Mouse (Mus musculus): ENCODE results near the gene Nxn. TPM values are rescaled to one million over a fixed set of nuclear protein-coding genes. Genes with fewer than 3 reads are reported as not detected.

Nxn gene
- polyA plus RNA-seq, 1 experiment from 2014 or later = 74.8 TPM

DNA sequence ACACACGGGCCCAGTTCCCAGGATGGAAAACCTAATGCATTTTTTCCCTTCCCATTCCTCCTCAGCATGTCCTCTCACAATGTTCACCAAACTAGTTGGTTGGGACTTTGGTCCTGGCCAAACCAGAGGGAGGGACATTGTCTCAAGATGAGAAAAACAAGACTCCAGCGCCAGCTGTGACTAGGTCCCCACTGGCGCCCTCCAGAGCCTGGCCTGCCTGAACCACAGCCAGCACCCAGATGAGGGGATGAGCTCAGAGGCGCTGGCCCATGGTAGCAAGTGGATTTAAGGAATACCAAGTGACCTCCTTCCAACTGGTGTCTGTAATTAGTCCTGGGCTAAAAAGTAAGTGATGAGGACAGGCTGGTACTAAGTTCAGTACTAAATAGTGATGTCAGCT, 22.0 kb upstream of the Nxn start:
- H3K9me3 ChIP-seq (replicated peaks) = no peaks in the 10 kb centered on the region
- H3K36me3 ChIP-seq = peaks cover 84% of the 10 kb centered on the region
- H3K9ac ChIP-seq = no peak overlapping the region
- peaks cover 7% of the 10 kb centered on the region; the same call in 1 of the 2 replicates for H3K4me1 ChIP-seq
- WGBS = 64% methylated on average over 4 of the region's 4 CpGs
- H3K4me2 ChIP-seq (replicated peaks) = no peak overlapping the region
- peak overlapping the region; percentile 35; the same call in 1 of the 2 replicates for H3K27ac ChIP-seq (replicated peaks)
- H3K27me3 ChIP-seq = no peaks in the 10 kb centered on the region
- H3K4me3 ChIP-seq (replicated peaks) = no peak overlapping the region
- no peak for ATAC-seq (ENCODE audit: insufficient number of reproducible peaks, low FRiP score, low TSS enrichment, low read depth)

DNA sequence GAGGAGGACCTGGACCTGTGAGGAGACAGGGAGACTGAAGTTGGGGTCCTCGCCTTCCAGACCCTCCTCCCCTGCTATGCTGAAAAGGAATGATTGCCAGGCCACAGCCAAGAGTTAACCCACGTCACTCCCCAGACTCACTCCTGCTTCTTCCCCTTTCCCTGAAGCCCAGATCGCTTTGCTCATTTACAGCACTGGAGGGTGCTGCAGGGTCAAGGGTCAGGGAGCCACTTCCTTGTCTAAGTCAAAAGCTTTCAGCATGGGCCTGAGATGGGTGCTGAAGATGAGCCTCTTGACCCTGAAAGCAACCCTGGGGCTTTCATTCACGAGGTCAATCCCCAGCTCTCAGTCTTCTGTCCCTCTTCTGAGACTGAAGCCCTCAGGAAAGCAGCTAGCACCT, 20.2 kb upstream of the Nxn start:
- Histone ChIP-seq H3K27ac (replicated peaks) (no peak overlapping the region), H3K9me3 (replicated peaks) (no peaks in the 10 kb centered on the region), H3K4me2 (replicated peaks) (no peak overlapping the region), H3K4me1 (peaks cover 7% of the 10 kb centered on the region; the same call in 1 of the 2 replicates), H3K27me3 (no peaks in the 10 kb centered on the region), H3K36me3 (peaks cover 90% of the 10 kb centered on the region), H3K9ac (no peak overlapping the region), H3K4me3 (replicated peaks) (no peak overlapping the region)
- 56% methylated on average over 4 of the region's 4 CpGs for WGBS
- ATAC-seq (ENCODE audit: insufficient number of reproducible peaks, low FRiP score, low TSS enrichment, low read depth) = no peak

DNA sequence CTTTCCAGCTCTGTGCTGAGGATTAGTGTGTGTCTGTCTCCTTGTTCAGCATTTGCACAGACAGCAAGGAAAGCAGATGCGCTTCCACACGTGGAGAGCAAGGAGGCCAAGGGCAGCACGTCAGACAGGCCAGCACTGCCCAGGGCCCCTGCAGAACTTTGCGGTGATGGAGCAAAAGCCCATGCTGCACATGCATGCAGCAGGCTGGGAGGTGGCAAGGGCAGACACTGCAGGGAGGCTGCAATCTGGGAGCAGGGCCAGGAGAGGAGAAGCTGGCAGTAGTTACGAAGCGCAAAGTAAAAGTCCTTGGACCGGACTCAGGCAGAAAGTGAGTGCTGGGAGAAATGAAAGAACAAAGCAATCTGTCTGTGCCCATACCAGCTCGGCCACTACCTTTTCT, 19.5 kb upstream of the Nxn start:
- Histone ChIP-seq H3K4me3 (replicated peaks) (no peak overlapping the region), H3K4me2 (replicated peaks) (no peak overlapping the region), H3K27me3 (no peaks in the 10 kb centered on the region), H3K9me3 (replicated peaks) (no peaks in the 10 kb centered on the region), H3K36me3 (peaks cover 86% of the 10 kb centered on the region), H3K27ac (replicated peaks) (0 out of 2 replicates have a peak overlapping the region, but pooled peaks have one; percentile 12), H3K9ac (no peak overlapping the region), H3K4me1 (peaks cover 7% of the 10 kb centered on the region; the same call in 1 of the 2 replicates)
- 74% methylated on average over 8 of the region's 8 CpGs for WGBS
- no peak for ATAC-seq (ENCODE audit: insufficient number of reproducible peaks, low FRiP score, low TSS enrichment, low read depth)

DNA sequence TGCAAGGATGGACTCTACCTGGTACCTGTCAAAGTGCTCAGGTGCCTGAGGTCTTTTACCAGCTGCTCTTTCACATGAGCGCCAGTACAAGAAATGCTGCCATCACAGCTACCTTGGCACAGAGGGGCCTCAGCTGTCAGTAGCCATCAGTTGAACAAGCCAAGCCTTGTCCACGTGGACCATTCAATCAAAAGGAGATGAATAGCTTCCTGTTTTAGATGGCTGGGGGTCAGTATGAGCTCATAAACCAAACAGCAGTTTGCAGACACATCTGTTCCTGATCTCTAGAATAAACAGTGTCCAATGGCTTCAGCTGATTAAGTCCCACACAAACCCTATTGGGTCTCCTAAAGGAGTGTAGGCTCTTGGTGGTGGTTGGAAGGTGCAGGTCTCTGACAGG, 17.0 kb upstream of the Nxn start:
- no peak overlapping the region for H3K4me3 ChIP-seq (replicated peaks)
- no peak overlapping the region for H3K27ac ChIP-seq (replicated peaks)
- H3K4me2 ChIP-seq (replicated peaks) = no peak overlapping the region
- H3K27me3 ChIP-seq = no peaks in the 10 kb centered on the region
- peaks cover 75% of the 10 kb centered on the region for H3K36me3 ChIP-seq
- no peaks in the 10 kb centered on the region for H3K9me3 ChIP-seq (replicated peaks)
- WGBS = 34% methylated on average over 2 of the region's 2 CpGs
- no peak overlapping the region for H3K9ac ChIP-seq
- 0 out of 2 replicates have a peak, but pooled peaks have one; percentile 19 for ATAC-seq (ENCODE audit: insufficient number of reproducible peaks, low FRiP score, low TSS enrichment, low read depth)
- H3K4me1 ChIP-seq = peaks cover 7% of the 10 kb centered on the region; the same call in 1 of the 2 replicates

DNA sequence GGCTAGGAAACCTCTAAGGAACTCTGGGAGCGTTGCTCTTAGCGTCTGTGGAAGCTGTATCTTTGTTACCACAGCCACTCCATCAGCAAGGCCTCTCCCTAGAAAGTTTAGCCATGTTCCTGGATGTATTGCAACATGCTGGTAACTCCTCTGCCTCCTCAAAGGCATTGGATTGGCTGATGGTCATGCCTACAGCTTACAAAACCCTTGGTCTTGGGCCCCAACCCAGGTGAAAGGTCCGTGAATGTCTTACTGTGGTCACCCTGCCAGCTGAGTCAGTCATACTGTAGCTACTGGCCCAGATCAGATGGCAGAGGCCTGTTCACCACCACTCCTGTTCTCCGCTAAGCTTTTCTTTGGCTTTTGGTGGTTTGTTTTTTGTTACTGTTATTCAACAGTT, 16.1 kb upstream of the Nxn start:
- Histone ChIP-seq H3K36me3 (peaks cover 74% of the 10 kb centered on the region), H3K9ac (no peak overlapping the region), H3K9me3 (replicated peaks) (no peaks in the 10 kb centered on the region), H3K27me3 (no peaks in the 10 kb centered on the region), H3K4me1 (peaks cover 7% of the 10 kb centered on the region; the same call in 1 of the 2 replicates), H3K27ac (replicated peaks) (no peak overlapping the region), H3K4me2 (replicated peaks) (no peak overlapping the region), H3K4me3 (replicated peaks) (no peak overlapping the region)
- ATAC-seq (ENCODE audit: insufficient number of reproducible peaks, low FRiP score, low TSS enrichment, low read depth) = no peak
- 88% methylated on average over 4 of the region's 4 CpGs for WGBS

DNA sequence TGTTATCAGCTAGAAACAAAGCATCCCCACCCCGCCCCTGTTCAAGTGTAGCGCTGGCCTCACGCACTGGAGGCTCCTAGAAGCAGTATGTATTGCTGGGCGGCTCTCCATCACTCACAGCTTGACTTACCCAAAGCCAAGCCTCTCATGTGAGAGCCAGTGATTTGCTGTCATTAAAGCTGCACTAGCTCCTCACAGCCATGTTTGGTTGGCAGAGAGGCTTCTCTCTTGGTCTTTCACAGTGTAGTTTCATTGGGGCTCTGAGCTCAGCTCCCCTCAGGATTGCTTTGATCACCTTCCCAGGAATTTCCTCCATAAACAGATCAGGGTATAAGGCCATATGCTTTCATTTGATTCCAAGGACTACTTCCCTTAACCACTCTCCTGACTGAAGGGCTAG, 14.3 kb upstream of the Nxn start:
- no peak overlapping the region for H3K4me3 ChIP-seq (replicated peaks)
- no peak overlapping the region for H3K27ac ChIP-seq (replicated peaks)
- H3K4me1 ChIP-seq = peaks cover 7% of the 10 kb centered on the region; the same call in 1 of the 2 replicates
- H3K9ac ChIP-seq = no peak overlapping the region
- H3K4me2 ChIP-seq (replicated peaks) = no peak overlapping the region
- WGBS = 77% methylated on average over 4 of the region's 4 CpGs
- H3K27me3 ChIP-seq = no peaks in the 10 kb centered on the region
- H3K36me3 ChIP-seq = peaks cover 61% of the 10 kb centered on the region
- ATAC-seq (ENCODE audit: insufficient number of reproducible peaks, low FRiP score, low TSS enrichment, low read depth) = no peak
- H3K9me3 ChIP-seq (replicated peaks) = no peaks in the 10 kb centered on the region

DNA sequence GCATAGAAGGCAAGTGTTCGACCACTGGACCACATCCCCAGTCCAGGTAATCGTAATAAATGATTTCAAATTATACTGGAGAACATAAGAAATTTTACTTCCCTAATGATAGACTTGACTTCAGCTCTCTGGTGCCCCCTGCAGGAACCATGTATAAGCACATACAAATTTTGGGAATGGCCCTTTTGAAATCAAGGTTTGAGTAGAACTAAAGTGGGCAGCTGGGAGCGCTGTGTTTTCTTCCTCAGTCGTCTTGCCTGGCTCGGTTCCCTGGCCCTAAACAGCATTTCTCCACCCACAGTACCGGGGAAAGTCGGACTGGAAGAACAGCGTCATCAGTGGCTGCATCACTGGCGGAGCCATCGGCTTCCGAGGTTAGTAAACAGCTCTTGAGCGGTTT, 11.9 kb upstream of the Nxn start:
- Histone ChIP-seq H3K9me3 (replicated peaks) (no peaks in the 10 kb centered on the region), H3K4me2 (replicated peaks) (no peak overlapping the region), H3K4me1 (peaks cover 8% of the 10 kb centered on the region), H3K27ac (replicated peaks) (no peak overlapping the region), H3K9ac (no peak overlapping the region), H3K36me3 (peaks cover 38% of the 10 kb centered on the region), H3K4me3 (replicated peaks) (no peak overlapping the region), H3K27me3 (no peaks in the 10 kb centered on the region)
- WGBS = 70% methylated on average over 12 of the region's 12 CpGs
- ATAC-seq (ENCODE audit: insufficient number of reproducible peaks, low FRiP score, low TSS enrichment, low read depth) = no peak

DNA sequence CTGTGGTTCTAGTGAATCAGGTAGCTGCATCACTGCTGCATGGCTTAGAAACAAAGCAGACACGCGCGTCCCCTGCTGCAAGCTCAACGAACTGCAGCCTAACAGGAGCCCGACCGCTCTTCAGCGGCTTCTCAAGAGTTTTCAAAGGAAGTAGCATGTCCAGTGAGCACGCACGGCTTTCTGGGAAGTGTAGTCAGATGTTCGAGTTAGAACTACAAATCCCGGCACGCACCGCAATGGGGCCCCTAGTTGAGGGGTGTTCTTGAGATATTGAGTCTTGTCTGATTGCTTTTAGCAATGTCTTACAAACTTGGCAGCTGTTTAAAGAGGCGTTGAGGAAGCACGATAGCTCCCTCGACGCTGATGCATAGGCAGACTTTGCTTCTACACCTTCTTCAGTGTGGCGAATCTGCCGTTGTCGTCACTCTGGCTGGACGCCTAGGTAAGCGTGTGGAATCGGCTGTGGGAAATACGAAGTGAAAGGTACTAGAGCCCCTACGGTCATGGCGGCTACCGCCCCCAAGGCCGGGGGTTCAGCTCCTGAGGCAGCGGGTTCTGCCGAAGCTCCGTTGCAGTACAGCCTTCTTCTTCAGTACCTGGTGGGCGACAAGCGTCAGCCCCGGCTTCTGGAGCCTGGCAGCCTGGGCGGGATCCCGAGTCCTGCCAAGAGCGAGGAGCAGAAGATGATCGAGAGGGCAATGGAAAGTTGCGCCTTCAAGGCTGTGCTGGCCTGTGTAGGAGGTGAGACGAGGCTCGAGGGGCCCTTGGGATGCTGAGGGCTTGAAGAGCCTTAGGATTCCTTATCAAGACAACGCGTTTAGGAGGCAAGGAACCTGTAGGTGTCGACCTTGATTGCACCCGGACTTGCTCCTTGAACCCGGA, 8.0 kb upstream of the Nxn start, which contains the start of gene Timm22:
TSS of gene Timm22 (plus strand) at position 251 of the 882 bp plus-strand sequence.
- Histone ChIP-seq H3K4me2 (replicated peaks) (peak within 1 kb of the TSS; percentile 78), H3K9me3 (replicated peaks) (no peaks in the 10 kb centered on the region), H3K9ac (peak within 1 kb of the TSS; percentile 99), H3K27me3 (no peaks in the 10 kb centered on the region; the same call in 1 of the 2 replicates), H3K36me3 (peaks cover 10% of the 10 kb centered on the region), H3K27ac (replicated peaks) (peak within 1 kb of the TSS; percentile 91), H3K4me3 (replicated peaks) (peak within 1 kb of the TSS; percentile 76), H3K4me1 (peaks cover 8% of the 10 kb centered on the region)
- ATAC-seq (ENCODE audit: insufficient number of reproducible peaks, low FRiP score, low TSS enrichment, low read depth) = peak; percentile 94
- WGBS = 0% methylated on average over 46 of the region's 46 CpGs

DNA sequence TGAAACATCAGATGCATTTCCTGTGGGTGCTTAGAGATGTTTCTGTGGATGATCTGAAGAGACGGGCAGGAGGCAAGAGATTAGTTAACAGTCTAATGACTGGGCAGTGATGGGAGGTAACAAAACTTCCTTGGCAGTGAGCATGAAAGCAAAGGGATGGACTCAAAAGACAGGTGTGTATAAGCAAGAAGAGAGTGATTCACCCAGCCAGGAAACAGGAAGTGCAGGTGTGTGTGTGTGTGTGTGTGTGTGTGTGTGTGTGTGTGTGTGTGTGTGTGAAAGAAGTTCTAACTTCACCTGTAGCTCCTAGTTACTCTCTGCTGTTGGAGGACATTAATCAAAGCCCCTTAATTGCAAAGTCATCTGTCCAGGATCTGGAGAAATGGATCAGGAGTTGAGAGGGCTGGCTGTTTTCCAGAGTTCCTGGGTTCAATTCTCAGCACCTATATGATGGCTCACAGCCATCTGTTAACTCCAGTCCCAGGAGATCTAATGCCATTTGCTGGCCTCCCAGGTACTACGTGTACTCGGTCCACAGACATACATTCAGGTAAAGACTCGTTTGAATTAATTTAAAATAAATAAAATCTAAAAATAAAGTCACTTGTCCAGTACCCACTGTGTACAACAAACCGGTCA, 6.8 kb upstream of the Nxn start:
- Histone ChIP-seq H3K4me3 (replicated peaks) (no peak overlapping the region), H3K27ac (replicated peaks) (no peak overlapping the region), H3K4me2 (replicated peaks) (no peak overlapping the region), H3K36me3 (peaks cover 6% of the 10 kb centered on the region), H3K4me1 (peaks cover 14% of the 10 kb centered on the region), H3K9me3 (replicated peaks) (no peaks in the 10 kb centered on the region), H3K9ac (no peak overlapping the region), H3K27me3 (no peaks in the 10 kb centered on the region; the same call in 1 of the 2 replicates)
- no peak for ATAC-seq (ENCODE audit: insufficient number of reproducible peaks, low FRiP score, low TSS enrichment, low read depth)
- WGBS = 79% methylated on average over 5 of the region's 5 CpGs

DNA sequence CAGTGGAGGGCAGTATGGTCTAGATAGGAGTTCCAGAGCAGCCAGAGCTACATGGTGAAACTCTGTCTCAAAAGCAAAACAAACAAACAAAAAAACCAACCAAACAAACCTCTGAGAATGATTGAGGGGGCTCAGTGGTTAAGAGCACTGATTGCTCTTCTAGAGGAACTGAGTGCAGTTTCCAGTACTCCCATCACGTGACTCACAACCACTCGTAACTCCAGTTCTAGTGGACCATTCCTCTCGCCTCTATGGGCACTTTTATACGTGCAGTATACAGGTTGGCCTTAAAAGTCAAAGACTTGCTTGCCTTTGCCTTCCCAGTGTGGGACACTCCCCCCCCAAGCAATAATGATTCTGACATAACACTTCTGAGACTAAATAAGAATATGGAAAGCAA, 6.2 kb upstream of the Nxn start:
- H3K9me3 ChIP-seq (replicated peaks) = no peaks in the 10 kb centered on the region
- peaks cover 4% of the 10 kb centered on the region for H3K36me3 ChIP-seq
- H3K4me3 ChIP-seq (replicated peaks) = no peak overlapping the region
- peaks cover 14% of the 10 kb centered on the region for H3K4me1 ChIP-seq
- ATAC-seq (ENCODE audit: insufficient number of reproducible peaks, low FRiP score, low TSS enrichment, low read depth) = no peak
- no peaks in the 10 kb centered on the region; the same call in 1 of the 2 replicates for H3K27me3 ChIP-seq
- no peak overlapping the region for H3K4me2 ChIP-seq (replicated peaks)
- H3K27ac ChIP-seq (replicated peaks) = no peak overlapping the region
- no peak overlapping the region for H3K9ac ChIP-seq
- WGBS = 56% methylated on average over 4 of the region's 4 CpGs

DNA sequence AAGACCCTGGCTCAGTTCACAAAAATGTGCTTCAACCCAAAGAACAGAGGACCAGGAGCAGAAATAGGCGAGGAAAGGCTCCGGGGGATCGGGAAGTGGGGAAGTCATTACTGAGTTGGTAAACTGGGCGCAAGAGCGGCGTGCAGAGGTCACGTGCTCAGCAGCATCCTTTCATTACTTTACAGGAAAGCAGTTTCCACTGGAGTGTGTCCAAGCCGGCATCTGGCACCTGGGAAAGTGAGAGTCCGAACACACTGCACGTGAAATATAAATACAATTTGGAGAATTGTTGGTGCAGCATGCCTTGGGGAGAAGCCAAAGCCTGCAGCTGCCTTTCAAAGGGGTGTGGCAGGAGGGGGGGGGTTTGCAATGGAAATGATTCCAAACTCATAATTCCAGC, 2.5 kb upstream of the Nxn start:
- H3K27ac ChIP-seq (replicated peaks) = no peak overlapping the region; the same call in 1 of the 2 replicates
- WGBS = 41% methylated on average over 10 of the region's 10 CpGs
- no peak overlapping the region for H3K4me3 ChIP-seq (replicated peaks)
- ATAC-seq (ENCODE audit: insufficient number of reproducible peaks, low FRiP score, low TSS enrichment, low read depth) = no peak
- peaks cover 20% of the 10 kb centered on the region for H3K4me1 ChIP-seq
- H3K27me3 ChIP-seq = no peaks in the 10 kb centered on the region; the same call in 1 of the 2 replicates
- H3K9ac ChIP-seq = no peak overlapping the region
- no peaks in the 10 kb centered on the region for H3K9me3 ChIP-seq (replicated peaks)
- H3K4me2 ChIP-seq (replicated peaks) = no peak overlapping the region
- H3K36me3 ChIP-seq = no peaks in the 10 kb centered on the region
